Mouse (Mus musculus) C2C12 (cell line): Measurements from ENCODE around the gene Cog6. TPM values are rescaled to one million over a fixed set of nuclear protein-coding genes. Genes with fewer than 3 reads are reported as not detected.
"Not testable (repeated sequence)": the region's sequence is repeated elsewhere in the genome, so short reads cannot be mapped to it uniquely, and the experiment has no call there.

Experiments used
- H3K27me3 ChIP-seq: one replicate; pipeline ENCODE4 v1.6.1; 2011; ENCODE audit not compliant: control insufficient read depth, insufficient read depth, insufficient read length
- H3K36me3 ChIP-seq: one replicate; pipeline ENCODE4 v1.6.1; 2011; ENCODE audit not compliant: control insufficient read depth, insufficient read depth
- H3K4me3 ChIP-seq: one replicate; pipeline ENCODE4 v1.5.1; 2011; ENCODE audit warnings: mild to moderate bottlenecking, control low read depth; ENCODE audit not compliant: poor library complexity, insufficient read depth, severe bottlenecking
- H3K79me2 ChIP-seq: one replicate; pipeline ENCODE4 v1.6.1; 2011; ENCODE audit not compliant: control insufficient read depth, insufficient read depth
- H3K79me3 ChIP-seq: one replicate; pipeline ENCODE4 v1.6.1; 2011; ENCODE audit warnings: low read depth, control low read depth
- H3ac ChIP-seq: one replicate; pipeline ENCODE3; 2011; ENCODE audit warnings: low read depth; ENCODE audit not compliant: control insufficient read depth, insufficient read length
- CEBPB ChIP-seq: IDR thresholded peaks from one replicate; pipeline ENCODE4 v1.6.1; 2011; ENCODE audit warnings: low read depth, mild to moderate bottlenecking, control low read depth, moderate library complexity
- CTCF ChIP-seq: IDR thresholded peaks from one replicate; pipeline ENCODE4 v1.5.1; 2011; ENCODE audit not compliant: control insufficient read depth, insufficient read depth, insufficient read length
- FOSL1 ChIP-seq: IDR thresholded peaks from one replicate; pipeline ENCODE4 v1.8.0; 2011; ENCODE audit warnings: mild to moderate bottlenecking, low read length; ENCODE audit not compliant: poor library complexity, insufficient read depth, severe bottlenecking
- MAX ChIP-seq: IDR thresholded peaks from one replicate; pipeline ENCODE4 v1.6.1; 2011; ENCODE audit warnings: mild to moderate bottlenecking, control low read depth
- MYOD1 ChIP-seq: IDR thresholded peaks from one replicate; pipeline ENCODE4 v1.6.1; 2011; ENCODE audit warnings: low read depth; ENCODE audit not compliant: control insufficient read depth, insufficient read length
- MYOG ChIP-seq: IDR thresholded peaks from one replicate; pipeline ENCODE4 v1.6.1; 2011; ENCODE audit not compliant: control insufficient read depth, insufficient read length; ENCODE audit errors: extremely low read depth
- USF1 ChIP-seq: IDR thresholded peaks from one replicate; pipeline ENCODE4 v1.6.1; 2011; ENCODE audit warnings: low read depth, mild to moderate bottlenecking, control low read depth, moderate library complexity
- polyA plus RNA-seq: library from polyadenylated mRNA; unstranded; fragments of >200 nt; fragmentation: generic; extraction: Trizol; gene quantifications from one replicate; pipeline ENCODE4 v1.2.1, GENCODE M21; 2012; ENCODE audit warnings: missing spikeins

Cog6 gene
- polyA plus RNA-seq, 1 experiment, result 10.0 TPM

DNA sequence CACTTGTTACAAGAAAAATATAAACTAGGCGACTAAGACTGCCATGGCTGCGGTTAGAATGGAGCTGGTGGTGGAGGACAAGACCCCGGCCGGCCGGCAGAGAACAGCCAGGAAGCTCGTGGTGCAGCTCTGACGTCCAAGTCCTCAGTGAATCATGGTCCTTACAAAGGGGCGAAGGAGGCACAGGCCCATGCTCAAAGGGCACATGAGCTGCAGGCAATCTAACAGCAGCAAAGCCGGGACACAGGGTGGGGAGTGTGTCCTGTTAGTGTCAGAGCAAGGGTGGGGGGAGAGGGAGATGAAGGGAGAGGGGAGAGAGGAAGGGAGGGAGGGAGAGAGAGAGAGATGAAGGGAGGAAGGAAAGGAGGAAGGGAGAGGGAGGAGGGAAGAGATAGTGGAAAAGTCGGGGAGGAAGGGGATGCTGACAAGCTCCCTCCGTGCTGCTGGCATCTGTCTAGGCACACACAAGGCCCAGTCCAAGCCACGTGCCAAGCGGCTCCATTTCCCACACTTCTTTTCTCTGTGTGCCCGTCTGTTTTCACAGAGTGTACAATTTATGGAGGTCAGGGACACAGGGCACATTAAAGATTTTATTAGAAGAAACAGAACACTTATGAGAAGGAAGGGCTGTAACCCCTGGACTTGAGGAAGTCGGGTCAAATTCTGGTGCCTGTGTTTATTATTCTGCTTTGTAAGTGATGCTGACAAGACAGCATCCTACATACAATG lies 17.9 kb downstream of the Cog6 start:
- H3K36me3 ChIP-seq, result peaks cover 26% of the 10 kb centered on the region
- no peak overlapping the region for H3ac ChIP-seq
- no peaks in the 10 kb centered on the region for H3K79me3 ChIP-seq
- no peaks in the 10 kb centered on the region for H3K27me3 ChIP-seq
- no peaks in the 10 kb centered on the region for H3K79me2 ChIP-seq
- TF ChIP-seq CEBPB (no peak), MAX (no peak), FOSL1 (no peak), USF1 (no peak), MYOG (no peak), MYOD1 (no peak), CTCF (no peak)
- H3K4me3 ChIP-seq, result no peak overlapping the region

DNA sequence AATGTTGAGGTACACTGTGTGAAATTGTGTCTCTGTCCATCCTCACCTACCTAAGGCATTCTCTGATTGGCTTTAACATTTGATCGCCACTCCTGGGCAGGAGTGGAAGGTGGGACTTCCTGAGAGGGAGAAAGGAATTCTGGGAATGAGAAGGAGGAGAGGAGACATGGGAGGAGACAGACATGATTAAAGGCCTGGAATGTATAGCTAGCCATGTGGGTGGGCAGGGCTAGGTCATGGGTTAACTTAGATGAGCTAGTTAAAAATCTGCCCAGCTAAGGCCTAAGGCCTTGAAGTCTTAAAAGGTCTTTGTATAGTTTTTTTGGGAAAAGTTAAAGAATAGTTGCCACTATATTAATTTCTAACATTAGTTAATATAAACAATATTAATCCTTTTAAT lies 19.7 kb downstream of the Cog6 start:
- Histone ChIP-seq H3K79me2 (no peaks in the 10 kb centered on the region), H3ac (no peak overlapping the region), H3K36me3 (peaks cover 26% of the 10 kb centered on the region), H3K4me3 (no peak overlapping the region), H3K79me3 (no peaks in the 10 kb centered on the region), H3K27me3 (no peaks in the 10 kb centered on the region)
- TF ChIP-seq CTCF (no peak), MYOG (no peak), CEBPB (no peak), USF1 (no peak), MYOD1 (no peak), MAX (no peak), FOSL1 (no peak)

DNA sequence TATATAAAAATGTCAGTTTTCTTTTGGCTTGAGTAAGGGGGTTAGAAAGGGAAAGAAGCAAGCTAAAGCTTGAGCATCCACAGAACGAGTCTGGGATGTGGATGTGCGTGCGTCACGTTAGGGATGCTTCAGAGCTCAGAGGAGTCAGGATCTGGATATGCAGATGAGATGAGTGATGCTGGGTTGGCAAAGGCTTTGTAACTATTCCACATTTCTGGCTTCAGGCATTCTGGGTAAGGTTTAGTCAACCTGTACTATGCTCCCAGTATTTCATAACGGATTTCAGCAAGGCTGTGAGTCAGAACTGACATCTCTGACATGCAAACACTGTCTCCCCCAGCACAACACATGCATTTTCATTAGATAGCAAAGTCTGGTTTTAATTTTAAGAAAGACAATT lies 20.4 kb downstream of the Cog6 start:
- no peak overlapping the region for H3ac ChIP-seq
- H3K79me3 ChIP-seq, result no peaks in the 10 kb centered on the region
- no peak overlapping the region for H3K4me3 ChIP-seq
- peaks cover 26% of the 10 kb centered on the region for H3K36me3 ChIP-seq
- no peak for TF ChIP-seq USF1
- TF ChIP-seq MYOD1, result no peak
- no peak for TF ChIP-seq CTCF
- no peak for TF ChIP-seq MYOG
- no peak for TF ChIP-seq MAX
- TF ChIP-seq FOSL1, result no peak
- TF ChIP-seq CEBPB, result no peak
- H3K79me2 ChIP-seq, result no peaks in the 10 kb centered on the region
- H3K27me3 ChIP-seq, result no peaks in the 10 kb centered on the region

DNA sequence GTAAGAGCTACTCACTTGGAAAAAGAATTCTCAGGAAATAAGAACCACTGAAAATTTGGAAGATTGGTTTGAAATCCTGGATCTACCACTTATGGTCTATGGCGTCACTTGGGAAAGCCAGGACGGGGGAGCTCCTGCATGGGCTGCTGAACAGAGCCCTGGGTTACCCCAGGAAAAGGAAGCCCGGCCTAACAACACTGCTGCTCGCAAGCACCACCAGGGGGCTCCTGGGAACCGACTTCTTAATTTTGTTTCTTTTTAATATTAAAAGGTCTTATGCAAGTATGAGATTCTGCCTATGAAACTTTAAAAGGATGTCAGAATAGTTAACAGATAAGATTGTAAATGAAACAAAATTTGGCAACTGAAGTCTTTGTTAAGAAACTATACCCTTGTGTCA lies 22.4 kb downstream of the Cog6 start:
- H3K4me3 ChIP-seq, result no peak overlapping the region
- H3K36me3 ChIP-seq, result peaks cover 21% of the 10 kb centered on the region
- no peak overlapping the region for H3ac ChIP-seq
- no peaks in the 10 kb centered on the region for H3K79me2 ChIP-seq
- TF ChIP-seq MAX, result no peak
- H3K27me3 ChIP-seq, result no peaks in the 10 kb centered on the region
- no peaks in the 10 kb centered on the region for H3K79me3 ChIP-seq

DNA sequence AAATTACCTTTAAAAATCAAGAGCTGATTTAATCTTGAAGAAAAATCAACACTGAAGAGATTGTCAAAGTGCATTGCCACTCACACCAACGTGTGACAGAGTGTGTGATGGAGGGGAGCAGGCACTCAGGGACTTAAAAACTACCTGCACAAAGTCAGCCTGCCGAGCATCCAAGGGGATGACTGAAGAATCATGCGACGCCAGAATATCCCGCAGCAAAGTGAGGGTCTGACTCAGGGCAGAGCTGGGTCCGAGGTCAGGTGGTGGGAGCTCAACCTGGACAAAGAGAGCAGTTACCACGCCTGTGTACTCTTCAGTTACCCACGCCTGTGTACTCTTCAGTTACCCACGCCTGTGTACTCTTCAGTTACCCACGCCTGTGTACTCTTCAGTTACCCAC lies 23.7 kb downstream of the Cog6 start:
- Histone ChIP-seq H3K79me2 (no peaks in the 10 kb centered on the region), H3ac (no peak overlapping the region), H3K4me3 (no peak overlapping the region), H3K36me3 (peaks cover 22% of the 10 kb centered on the region), H3K79me3 (no peaks in the 10 kb centered on the region), H3K27me3 (no peaks in the 10 kb centered on the region)
- TF ChIP-seq CEBPB, result no peak
- TF ChIP-seq USF1, result no peak
- TF ChIP-seq MYOD1, result no peak
- TF ChIP-seq FOSL1, result no peak
- TF ChIP-seq MYOG, result no peak
- no peak for TF ChIP-seq CTCF
- TF ChIP-seq MAX, result no peak

DNA sequence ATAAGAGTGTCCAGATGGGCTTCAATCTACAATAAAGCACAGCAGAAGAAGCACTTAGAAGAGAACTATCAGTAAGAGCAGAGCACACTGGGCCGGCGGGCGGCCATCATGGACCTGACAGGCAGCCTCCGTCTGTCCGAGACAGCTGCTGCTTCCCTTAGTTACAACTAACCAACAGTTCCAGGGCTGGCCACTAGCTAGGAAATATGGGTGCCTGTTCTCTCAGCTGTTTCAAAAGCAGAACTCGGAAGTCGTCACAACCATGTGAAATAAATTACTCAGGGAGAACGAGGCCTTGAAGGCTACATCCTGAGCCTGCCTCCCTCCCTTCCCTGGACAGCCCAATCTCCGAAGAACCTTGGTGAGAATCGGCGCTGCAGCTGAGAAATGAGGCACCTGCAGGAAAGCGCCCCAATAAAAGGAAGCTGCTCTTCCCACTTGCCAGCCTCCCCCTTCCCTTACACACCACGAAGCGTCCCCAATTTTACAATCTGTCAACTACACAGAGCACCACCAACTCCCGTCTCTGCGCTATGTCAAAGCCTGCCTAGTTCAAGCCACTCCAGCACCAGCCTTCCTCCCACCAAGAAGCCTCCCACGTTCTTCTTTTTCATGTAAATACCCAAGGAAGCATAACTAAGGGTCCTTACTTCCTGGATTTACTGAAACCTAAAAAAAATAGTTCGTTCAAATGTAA lies 26.8 kb downstream of the Cog6 start:
- Histone ChIP-seq H3K36me3 (peaks cover 19% of the 10 kb centered on the region), H3K79me3 (no peaks in the 10 kb centered on the region), H3K79me2 (no peaks in the 10 kb centered on the region), H3ac (no peak overlapping the region), H3K4me3 (no peak overlapping the region), H3K27me3 (no peaks in the 10 kb centered on the region)
- TF ChIP-seq USF1 (no peak), CTCF (no peak), MYOG (no peak), MYOD1 (no peak), CEBPB (no peak), MAX (no peak), FOSL1 (no peak)

DNA sequence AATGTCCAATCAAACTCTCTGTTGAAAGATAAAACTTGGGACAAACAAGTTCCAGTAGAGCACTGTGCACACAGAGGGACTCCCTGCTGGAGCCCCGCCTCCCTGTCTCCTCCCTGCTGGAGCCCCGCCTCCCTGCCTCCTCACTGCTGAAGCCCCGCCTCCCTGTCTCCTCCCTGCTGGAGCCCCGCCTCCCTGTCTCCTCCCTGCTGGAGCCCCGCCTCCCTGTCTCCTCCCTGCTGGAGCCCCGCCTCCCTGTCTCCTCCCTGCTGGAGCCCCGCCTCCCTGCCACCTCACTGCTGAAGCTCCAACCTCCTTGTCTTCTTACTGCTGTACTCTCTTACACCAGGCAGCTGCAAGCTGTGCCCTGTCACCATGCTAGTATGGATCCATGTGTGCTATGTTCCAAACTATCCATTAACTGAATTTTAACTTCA lies 31.5 kb downstream of the Cog6 start:
- not testable (repeated sequence) for H3K27me3 ChIP-seq, H3ac ChIP-seq, H3K79me2 ChIP-seq, H3K79me3 ChIP-seq, H3K4me3 ChIP-seq
- H3K36me3 ChIP-seq, result peaks cover 20% of the 10 kb centered on the region
